Mouse (Mus musculus) frontal cortex, postnatal 14 days (tissue): ENCODE results near the gene Trhde.

Experiments
- DNase-seq, 2 experiments: peaks; one replicate each; pipeline ENCODE4 v3.0.0; 2022; ENCODE audit warnings: low spot score in 2 of 2

Trhde gene

DNA sequence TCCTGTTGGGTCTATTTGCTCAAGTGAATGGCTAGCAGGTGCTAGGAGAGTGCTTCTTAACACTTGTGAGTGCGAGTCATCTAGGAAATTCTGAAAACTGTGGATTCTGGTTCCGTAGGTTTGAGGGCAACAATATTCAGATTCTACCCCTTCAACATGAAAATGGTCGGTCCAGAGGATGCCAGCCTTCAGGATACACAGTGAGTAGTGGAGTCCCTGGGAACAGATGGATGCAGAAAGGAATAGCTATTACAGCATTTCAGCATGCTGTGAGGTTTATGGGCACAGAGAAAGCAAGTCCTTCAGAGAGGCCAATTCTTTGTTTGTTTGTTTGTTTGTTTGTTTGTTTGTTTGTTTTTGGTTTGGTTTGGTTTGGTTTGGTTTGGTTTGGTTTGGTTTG is 65.7 kb downstream of the Trhde start:
- no peak for DNase-seq

GRCm38 (mm10) chr10:114735678-114736077 is 66.4 kb downstream of the Trhde start:
- DNase-seq, result no peak

- DNase-seq, result no peak
Observed at GRCm38 (mm10) chr10:114735111-114735510, 67.0 kb downstream of the Trhde start.

GRCm38 (mm10) chr10:114725591-114725990 is 76.5 kb downstream of the Trhde start:
- DNase-seq, result no peak

GRCm38 (mm10) chr10:114701791-114702190 is 100.3 kb downstream of the Trhde start:
- DNase-seq, result no peak

GRCm38 (mm10) chr10:114671791-114672415 is 130.2 kb downstream of the Trhde start:
- no peak for DNase-seq

GRCm38 (mm10) chr10:114593046-114593445 is 209.1 kb downstream of the Trhde start:
- no peak for DNase-seq

GRCm38 (mm10) chr10:114578926-114579325 is 223.2 kb downstream of the Trhde start:
- DNase-seq, result no peak

DNA sequence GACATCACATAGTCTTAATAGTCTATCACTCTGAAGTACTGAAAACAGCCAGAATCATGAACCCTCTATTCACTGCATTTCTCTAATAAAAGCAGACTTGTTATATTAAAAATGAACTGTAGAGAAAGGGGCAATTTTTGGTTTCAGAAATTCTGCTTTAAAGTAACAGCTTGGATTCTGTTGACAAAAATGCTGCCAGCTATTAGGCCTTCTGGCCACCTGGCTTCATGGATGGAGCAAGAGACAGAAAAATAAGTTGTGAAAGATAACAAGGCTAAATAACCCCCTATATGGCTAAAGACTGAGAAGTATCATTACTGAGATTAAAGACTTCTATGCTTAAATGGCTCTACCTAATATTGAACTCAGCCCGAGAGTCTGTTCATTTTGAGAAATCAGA is 234.2 kb downstream of the Trhde start:
- no peak for DNase-seq

DNA sequence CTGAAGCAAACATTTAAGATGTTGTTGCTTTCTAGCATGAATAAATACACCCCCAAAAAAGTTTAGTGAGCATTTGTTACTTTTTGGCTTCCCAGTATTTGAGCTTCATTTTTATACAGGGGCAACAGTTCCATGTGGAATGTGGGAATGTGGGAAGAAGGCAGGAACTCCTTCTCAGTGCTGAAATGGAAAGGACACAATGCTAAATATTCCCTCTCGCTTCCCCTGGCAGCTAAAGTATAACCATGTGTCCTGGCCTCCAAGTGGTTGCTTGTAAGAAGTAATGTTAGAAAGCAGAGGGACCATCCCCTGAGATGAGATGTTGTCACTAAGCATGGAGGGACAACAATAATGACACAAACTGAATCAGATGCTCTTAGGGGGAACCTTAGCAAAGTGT is 292.9 kb downstream of the Trhde start:
- no peak for DNase-seq

- DNase-seq, result no peak
Observed at GRCm38 (mm10) chr10:114488806-114489205, 313.3 kb downstream of the Trhde start.

DNA sequence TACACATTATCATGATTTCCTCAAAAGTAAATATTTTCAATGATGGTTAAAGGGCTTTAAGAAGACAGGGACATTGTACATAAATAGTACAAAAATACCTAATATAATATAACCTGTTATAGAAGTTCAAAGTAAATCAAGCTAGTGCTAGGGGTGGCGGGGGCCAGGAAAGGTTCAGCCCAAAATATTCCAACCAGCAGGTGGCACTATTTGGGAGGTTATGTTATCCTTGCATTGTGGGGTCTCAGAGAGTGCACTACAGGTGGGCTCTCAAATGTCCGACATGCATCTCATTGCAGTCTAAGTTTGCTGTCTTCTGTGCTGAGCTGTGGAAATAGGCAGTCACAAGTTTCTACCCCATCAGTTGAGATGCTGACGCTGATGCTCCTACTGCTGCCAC is 346.5 kb downstream of the Trhde start:
- DNase-seq, result no peak

DNA sequence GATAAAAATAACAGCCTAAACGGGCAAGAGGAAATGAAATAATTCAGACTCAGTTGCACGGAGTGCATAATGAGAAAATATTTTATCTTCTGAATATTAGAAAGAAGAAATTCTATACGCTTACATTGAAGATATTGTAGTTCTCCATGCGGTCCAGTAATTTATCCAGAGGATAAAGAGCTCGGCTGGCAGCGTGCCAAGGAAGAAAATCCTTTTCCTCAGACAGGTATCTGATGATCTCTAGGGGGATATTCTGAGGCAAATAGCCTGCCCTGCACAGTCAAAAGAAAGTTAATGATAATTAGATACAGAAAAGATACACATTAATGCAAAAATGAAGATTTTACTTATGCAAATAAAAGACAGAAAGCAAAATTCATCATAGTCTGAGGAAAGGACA is 354.0 kb downstream of the Trhde start:
- no peak for DNase-seq

DNA sequence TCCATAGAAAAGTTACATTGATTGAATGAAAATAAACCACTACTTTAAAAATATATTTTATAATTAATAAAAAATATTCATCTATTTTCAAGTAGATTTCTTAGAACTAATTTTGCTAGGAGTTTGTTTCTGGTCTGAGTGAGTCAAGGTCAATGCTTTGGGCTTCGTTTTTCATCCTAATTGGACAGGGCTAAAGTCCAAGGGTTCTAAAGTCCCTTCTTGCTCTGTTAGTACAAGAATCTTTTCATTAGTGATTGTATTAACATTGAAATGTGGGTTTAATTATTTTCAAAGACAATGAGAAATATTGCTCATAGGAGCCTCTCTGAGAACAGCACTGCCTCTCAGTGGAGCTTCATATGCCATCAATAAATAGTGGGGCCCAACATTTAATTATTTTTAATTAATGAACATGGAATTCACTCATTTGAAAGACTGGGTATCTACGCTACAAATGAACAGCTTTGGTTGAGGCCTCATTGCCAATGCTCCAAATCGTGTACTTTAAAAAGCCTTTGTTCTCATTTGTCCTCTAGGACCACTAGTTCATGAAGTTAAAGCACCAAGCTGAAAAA is 383.1 kb downstream of the Trhde start:
- no peak for DNase-seq

GRCm38 (mm10) chr10:114415717-114416116 is 386.4 kb downstream of the Trhde start:
- no peak for DNase-seq

GRCm38 (mm10) chr10:114405260-114405659 is 396.8 kb downstream of the Trhde start:
- DNase-seq, result no peak

DNA sequence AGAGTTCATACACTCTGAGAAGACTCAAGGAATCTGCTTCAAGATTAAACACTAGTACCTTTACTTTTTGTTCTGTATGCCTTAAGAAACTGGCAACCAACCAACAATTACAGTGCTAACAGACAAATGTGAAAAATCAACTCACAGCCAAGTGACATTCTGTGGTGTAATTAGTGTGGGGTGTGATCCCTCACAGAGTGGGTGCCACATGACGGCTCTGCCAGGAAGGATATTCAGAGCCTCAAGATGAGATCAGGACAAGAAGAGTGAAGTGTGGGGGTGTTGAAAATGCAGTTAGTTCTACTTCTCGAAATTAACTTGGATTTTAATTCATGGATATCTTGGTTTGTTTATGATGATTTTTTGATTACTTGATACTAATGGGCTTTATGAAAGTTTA is 398.3 kb downstream of the Trhde start:
- DNase-seq, result no peak

- no peak for DNase-seq
Observed at GRCm38 (mm10) chr10:114370804-114371203, 431.3 kb downstream of the Trhde start.

- DNase-seq, result no peak
Observed at GRCm38 (mm10) chr10:114363442-114363841, 438.7 kb downstream of the Trhde start.

DNA sequence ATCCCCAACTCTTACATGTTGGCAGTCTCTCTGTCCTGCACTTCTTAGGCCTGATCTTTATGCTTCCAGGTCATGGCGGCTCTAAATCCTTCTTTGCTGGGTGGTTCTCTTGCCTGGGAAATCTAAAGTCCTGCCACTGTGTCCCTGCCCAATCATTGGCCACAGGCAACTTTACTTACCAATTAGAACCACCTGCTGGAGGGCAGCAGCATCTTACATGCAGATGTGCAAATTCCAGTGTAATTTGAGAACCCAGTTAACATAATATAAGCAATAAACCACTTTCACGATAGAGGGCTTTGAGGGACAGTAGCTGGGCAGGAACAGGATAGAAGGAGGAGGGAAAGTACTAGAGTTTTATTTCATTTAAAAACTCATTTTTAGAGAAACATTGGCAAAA is 439.5 kb downstream of the Trhde start:
- DNase-seq, result no peak
